Mouse (Mus musculus): ENCODE measurements around the gene Acod1.

The Acod1 gene

DNA sequence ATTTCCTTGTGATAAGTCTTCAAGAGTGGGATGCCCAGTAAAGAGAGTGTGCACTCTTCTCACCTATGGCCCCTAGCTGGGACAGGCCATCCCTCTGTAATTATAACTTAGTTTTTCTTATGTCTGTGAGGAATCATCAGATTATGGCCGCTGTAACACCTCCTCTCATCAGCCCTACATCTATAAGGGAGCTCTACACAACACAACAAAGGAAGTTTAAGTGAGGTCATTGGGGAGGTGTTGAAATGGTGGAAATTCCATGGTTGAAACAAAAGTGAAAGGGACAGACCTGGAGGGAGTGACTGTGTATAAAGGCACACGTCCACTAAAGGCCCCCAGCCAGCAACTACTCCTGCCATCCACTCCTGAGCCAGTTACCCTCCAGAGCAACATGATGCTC lies at the start of gene Acod1:
Gene Acod1 (plus strand): TSS at position 301 of the 400 bp plus-strand sequence.
- no peak for DNase-seq (ENCODE audit: low spot score in 2 of 2)

- no peak for DNase-seq (ENCODE audit: low spot score in 2 of 2)
Observed at GRCm38 (mm10) chr14:103007737-103008136, 39.0 kb upstream of the Acod1 start.

DNA sequence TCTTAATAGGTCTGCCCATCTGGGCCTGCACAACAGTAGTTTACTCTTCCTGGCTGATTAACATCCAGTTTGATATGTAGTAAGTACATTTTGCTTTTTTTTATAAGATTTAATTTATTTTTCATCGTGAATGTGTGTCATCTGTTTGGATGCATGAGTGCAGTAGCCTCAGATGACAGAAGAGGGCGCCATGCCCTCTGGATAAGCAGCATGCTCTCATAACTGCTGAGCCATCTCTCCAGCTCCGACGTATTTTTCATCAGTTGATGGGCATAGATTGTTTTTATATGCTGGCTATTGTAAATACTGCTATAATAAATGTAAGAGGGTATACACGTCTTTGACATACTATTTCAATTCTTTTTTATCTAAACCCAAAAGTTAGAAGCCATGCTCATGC lies 35.0 kb upstream of the Acod1 start:
- no peak for DNase-seq (ENCODE audit: low spot score in 2 of 2)

GRCm38 (mm10) chr14:103012563-103013150 lies 34.1 kb upstream of the Acod1 start:
- peak; percentile 13 to 18 for DNase-seq (ENCODE audit: low spot score in 2 of 2)

DNA sequence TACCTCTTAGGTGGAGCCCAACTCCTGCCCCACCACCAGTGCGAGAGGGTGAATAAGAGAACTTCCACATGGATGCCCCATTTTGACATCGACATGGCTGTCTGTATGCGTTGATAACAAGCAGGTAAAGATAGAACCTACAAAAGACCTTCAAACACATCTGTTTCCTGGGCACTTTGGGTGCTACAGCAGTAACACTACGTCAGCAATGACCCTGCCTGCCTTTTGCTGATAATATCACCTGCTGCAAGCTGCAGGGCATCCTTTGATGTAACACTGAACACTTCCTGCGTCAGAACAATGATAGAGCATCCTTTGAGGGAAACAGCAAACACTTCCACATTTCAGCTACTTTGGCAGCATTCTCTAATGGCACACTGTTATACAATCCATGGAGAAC lies 29.8 kb upstream of the Acod1 start:
- no peak for DNase-seq (ENCODE audit: low spot score in 2 of 2)

- DNase-seq (ENCODE audit: low spot score in 2 of 2): no peak
Observed at GRCm38 (mm10) chr14:103020046-103020445, 26.7 kb upstream of the Acod1 start.

- DNase-seq (ENCODE audit: low spot score in 2 of 2): no peak
Observed at GRCm38 (mm10) chr14:103029203-103029602, 17.6 kb upstream of the Acod1 start.

GRCm38 (mm10) chr14:103033271-103033823 lies 13.4 kb upstream of the Acod1 start:
- peak; percentile 8 to 22 for DNase-seq (ENCODE audit: low spot score in 2 of 2)

DNA sequence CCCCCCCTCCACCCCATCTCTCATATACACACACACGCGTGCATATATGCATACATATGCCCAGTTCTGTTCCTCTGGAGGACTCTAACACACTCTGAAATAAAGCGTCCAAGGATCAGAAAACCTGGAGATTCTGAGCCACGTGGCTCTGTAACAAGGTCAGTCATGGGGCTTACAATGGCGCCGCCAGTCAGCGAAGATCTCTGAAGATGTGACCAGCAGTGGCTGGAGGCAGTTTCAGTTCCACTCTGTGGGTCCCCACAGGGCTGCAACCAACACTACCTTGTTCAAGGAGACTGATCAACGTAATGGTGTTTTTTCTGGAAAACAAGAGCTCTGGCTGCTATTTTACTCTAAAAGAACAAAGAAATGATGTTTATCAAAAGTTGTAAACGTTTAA lies 12.7 kb upstream of the Acod1 start:
- DNase-seq (ENCODE audit: low spot score in 2 of 2): no peak

DNA sequence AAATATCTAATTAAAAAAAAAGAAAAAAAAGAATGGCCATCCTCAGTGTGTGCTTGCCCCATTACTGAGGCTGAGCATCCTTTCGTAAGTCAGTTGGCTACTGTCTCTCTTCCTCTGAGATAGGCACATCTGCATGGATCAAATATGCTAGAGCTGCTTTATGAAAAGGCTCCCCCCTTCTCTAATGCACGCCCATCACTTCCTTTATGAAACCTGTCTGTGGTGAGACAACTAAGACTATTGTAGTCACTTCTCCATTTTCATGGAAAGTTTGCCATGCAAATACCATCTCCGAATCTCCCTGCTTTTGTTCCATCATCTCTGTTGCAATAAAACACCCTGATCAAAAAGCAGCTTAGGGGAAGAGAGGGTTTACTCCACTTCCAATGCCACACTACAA lies 9.8 kb upstream of the Acod1 start:
- DNase-seq (ENCODE audit: low spot score in 2 of 2): no peak

- no peak for DNase-seq (ENCODE audit: low spot score in 2 of 2)
Observed at GRCm38 (mm10) chr14:103048292-103049086, 1.7 kb downstream of the Acod1 start.

DNA sequence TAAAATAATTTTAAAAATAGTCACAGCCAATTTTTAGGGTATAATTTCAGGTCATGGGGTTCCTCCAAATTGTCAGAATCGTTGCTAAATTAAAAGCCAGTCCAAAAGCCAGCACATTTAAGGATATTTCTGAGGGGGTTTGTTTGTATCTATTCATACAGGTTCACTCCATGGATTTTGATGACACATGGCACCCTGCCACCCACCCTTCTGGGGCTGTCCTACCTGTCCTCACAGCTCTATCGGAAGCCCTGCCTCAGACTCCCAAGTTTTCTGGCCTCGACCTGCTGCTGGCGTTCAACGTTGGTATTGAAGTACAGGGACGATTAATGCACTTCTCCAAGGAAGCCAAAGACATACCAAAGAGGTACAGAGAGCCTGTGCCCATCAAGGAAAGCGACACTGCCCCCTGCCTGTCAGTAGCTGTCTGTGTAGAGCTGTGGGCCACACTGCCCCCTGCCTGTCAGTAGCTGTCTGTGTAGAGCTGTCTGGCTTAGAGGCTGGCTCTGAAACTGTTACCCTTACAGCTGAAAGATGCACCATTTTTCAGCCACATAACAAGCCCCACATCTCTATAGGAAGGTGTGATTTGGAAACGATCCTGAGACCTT lies 4.5 kb downstream of the Acod1 start:
- peak; percentile 68 to 70 for DNase-seq (ENCODE audit: low spot score in 2 of 2)

GRCm38 (mm10) chr14:103054731-103055130 lies 8.0 kb downstream of the Acod1 start:
- DNase-seq (ENCODE audit: low spot score in 2 of 2): no peak

GRCm38 (mm10) chr14:103056601-103057000 lies 9.8 kb downstream of the Acod1 start:
- DNase-seq (ENCODE audit: low spot score in 2 of 2): no peak

- DNase-seq (ENCODE audit: low spot score in 2 of 2): no peak
Observed at GRCm38 (mm10) chr14:103058998-103059397, 12.2 kb downstream of the Acod1 start.

- no peak for DNase-seq (ENCODE audit: low spot score in 2 of 2)
Observed at GRCm38 (mm10) chr14:103059495-103059894, 12.7 kb downstream of the Acod1 start.

- peak; percentile 41 to 57 for DNase-seq (ENCODE audit: low spot score in 2 of 2)
Observed at GRCm38 (mm10) chr14:103065294-103066167, 18.8 kb downstream of the Acod1 start.

DNA sequence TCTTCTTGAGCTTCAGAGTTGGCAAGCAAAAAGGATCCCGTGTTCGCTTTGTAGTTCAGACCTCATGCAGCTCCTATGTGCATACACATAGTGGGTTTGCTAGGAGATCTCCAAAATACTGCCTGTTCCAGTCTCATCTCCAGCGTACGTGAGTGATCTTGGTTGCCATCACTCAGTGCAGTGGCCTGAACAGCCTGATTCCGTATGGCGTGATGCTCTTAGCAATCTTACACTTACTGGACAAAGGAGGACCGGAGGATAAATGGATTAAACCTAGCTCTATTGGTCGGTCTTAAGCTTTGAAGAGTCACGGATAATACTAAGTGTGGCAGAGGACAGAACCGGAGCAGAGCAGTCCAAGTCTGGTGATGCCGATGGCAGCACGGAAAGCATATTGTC lies 22.7 kb downstream of the Acod1 start:
- DNase-seq (ENCODE audit: low spot score in 2 of 2): no peak

DNA sequence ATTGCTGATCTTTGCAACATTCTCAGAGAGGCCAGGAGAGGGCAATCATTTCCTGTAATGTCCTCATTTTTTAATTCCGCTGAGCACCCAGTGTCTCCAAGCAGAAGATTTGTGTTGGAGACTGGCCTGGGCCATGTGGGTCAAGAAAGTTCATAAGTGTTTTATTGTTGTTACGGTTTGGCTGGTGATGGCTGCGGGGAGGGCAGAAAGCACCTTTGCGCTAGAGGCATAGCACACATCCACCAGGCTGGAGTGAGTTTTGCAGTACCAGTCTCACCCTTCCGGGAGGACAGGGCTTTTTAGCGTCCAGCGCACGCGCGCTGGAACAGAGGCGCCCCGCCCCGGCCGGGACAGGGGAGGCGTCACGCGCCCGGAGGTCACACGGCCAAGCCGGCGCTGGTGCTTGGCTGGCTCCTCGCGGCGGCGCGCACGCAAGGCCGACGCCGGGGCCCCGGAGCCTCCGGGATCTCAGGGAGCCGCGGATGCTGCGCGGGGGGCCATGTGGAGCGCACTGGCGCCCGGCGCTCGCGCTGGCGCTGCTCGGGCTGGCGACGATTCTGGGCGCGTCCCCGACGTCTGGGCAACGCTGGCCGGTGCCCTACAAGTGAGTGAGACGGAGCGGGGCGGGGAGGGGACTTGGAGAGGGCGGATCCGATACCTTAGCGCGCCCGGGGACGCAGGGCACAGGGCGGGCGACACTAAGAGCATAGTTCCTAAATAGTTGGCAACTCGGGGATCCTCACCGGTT lies 23.3 kb downstream of the Acod1 start, which contains the start of gene Cln5:
Gene Cln5 (plus strand): TSS at position 353 of the 748 bp plus-strand sequence.
- DNase-seq (ENCODE audit: low spot score in 2 of 2): peak; percentile 89 to 94

- DNase-seq (ENCODE audit: low spot score in 2 of 2): no peak
Observed at GRCm38 (mm10) chr14:103070790-103071189, 24.0 kb downstream of the Acod1 start.

DNA sequence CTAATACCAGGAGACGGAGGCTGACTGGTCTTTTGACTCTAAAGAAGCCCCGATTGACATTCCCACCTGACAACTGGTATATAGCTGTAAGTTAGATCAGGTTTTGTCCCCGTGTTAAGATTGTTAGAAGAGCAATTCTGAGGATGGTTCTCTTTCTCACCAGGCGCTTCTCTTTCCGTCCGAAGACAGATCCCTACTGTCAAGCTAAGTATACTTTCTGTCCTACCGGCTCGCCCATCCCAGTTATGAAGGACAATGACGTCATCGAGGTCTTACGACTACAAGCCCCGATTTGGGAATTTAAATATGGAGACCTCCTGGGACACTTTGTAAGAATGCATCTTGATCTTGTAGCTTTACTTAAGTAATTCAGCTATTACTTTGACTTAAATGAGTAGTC lies 24.7 kb downstream of the Acod1 start:
- DNase-seq (ENCODE audit: low spot score in 2 of 2): no peak
